Mouse (Mus musculus): ENCODE measurements around the gene Spsb1. TPM values are rescaled to one million over a fixed set of nuclear protein-coding genes. Genes with fewer than 3 reads are reported as not detected.
A peak's percentile ranks its signal among the peaks of the same experiment; 100 is the strongest.

Gene Spsb1
- polyA plus RNA-seq, 1 experiment from 2014 or later: 6.8 TPM

GRCm38 (mm10) chr4:149992670-149993032 lies 37.8 kb upstream of the Spsb1 start:
- Histone ChIP-seq H3K4me1 (peaks cover 30% of the 10 kb centered on the region), H3K4me2 (replicated peaks) (no peak overlapping the region), H3K9me3 (no peaks in the 10 kb centered on the region), H3K27ac (replicated peaks) (no peak overlapping the region), H3K4me3 (no peak overlapping the region), H3K27me3 (no peaks in the 10 kb centered on the region), H3K9ac (replicated peaks) (no peak overlapping the region), H3K36me3 (no peaks in the 10 kb centered on the region)
- WGBS: 94% methylated on average over 8 of the region's 8 CpGs
- no peak for ATAC-seq (replicated peaks)

GRCm38 (mm10) chr4:149991755-149992669 lies 37.2 kb upstream of the Spsb1 start:
- 81% methylated on average over 13 of the region's 13 CpGs for WGBS
- no peak overlapping the region for H3K9ac ChIP-seq (replicated peaks)
- peaks cover 30% of the 10 kb centered on the region for H3K4me1 ChIP-seq
- no peak overlapping the region for H3K27ac ChIP-seq (replicated peaks)
- H3K9me3 ChIP-seq: no peaks in the 10 kb centered on the region
- ATAC-seq (replicated peaks): no peak
- H3K27me3 ChIP-seq: no peaks in the 10 kb centered on the region
- no peaks in the 10 kb centered on the region for H3K36me3 ChIP-seq
- no peak overlapping the region for H3K4me2 ChIP-seq (replicated peaks)
- H3K4me3 ChIP-seq: no peak overlapping the region

- H3K4me1 ChIP-seq: peaks cover 30% of the 10 kb centered on the region
- no peak for ATAC-seq (replicated peaks)
- H3K4me2 ChIP-seq (replicated peaks): no peak overlapping the region
- no peak overlapping the region for H3K4me3 ChIP-seq
- H3K9ac ChIP-seq (replicated peaks): no peak overlapping the region
- no peaks in the 10 kb centered on the region for H3K9me3 ChIP-seq
- peak overlapping the region; percentile 47; the same call in 1 of the 2 replicates for H3K27ac ChIP-seq (replicated peaks)
- WGBS: 26% methylated on average over 9 of the region's 9 CpGs
- no peaks in the 10 kb centered on the region for H3K27me3 ChIP-seq
- no peaks in the 10 kb centered on the region for H3K36me3 ChIP-seq
These were observed 36.3 kb upstream of the Spsb1 start for GRCm38 (mm10) chr4:149990954-149991633.

DNA sequence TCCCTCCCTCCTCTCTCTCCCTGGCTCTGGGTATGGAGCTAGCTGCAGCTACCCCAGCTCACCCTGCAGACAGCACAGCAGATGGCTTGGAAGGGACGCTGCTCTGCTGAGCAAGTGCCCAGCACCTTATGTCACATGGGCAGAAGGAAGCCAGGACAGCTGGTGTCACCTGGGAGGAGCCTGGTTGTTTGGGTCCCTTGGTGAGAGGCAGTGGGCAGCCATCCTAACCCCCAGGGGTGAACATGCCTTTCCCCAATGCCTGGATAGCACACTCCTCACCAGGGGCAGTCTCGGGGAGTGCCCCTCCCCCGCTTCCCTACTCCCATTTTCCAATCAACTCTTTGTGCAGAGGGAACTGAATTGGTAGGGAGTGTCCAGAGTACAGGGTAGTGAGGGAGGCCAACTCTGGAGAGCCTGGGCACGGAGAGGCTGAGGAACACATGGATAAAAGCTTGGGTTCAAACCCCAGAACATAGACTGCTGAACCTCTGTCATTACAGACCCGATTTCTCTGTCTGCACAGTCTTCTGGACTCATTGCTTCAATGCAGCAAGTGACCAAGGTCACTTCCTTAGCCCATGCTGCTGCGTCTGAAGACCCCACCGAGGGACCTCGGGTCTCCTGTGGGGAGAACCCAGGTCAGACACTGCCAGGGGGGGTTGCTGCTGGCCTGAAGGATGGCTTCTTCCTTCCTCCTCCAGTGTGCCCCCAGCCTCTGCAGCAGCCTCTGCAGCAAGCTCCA lies 35.5 kb upstream of the Spsb1 start:
- Histone ChIP-seq H3K36me3 (no peaks in the 10 kb centered on the region), H3K4me3 (no peak overlapping the region), H3K9ac (replicated peaks) (no peak overlapping the region), H3K27me3 (no peaks in the 10 kb centered on the region), H3K9me3 (no peaks in the 10 kb centered on the region), H3K4me2 (replicated peaks) (no peak overlapping the region), H3K4me1 (peaks cover 30% of the 10 kb centered on the region), H3K27ac (replicated peaks) (peak overlapping the region; percentile 47)
- 9% methylated on average over 8 of the region's 8 CpGs for WGBS
- ATAC-seq (replicated peaks): peak; percentile 79

DNA sequence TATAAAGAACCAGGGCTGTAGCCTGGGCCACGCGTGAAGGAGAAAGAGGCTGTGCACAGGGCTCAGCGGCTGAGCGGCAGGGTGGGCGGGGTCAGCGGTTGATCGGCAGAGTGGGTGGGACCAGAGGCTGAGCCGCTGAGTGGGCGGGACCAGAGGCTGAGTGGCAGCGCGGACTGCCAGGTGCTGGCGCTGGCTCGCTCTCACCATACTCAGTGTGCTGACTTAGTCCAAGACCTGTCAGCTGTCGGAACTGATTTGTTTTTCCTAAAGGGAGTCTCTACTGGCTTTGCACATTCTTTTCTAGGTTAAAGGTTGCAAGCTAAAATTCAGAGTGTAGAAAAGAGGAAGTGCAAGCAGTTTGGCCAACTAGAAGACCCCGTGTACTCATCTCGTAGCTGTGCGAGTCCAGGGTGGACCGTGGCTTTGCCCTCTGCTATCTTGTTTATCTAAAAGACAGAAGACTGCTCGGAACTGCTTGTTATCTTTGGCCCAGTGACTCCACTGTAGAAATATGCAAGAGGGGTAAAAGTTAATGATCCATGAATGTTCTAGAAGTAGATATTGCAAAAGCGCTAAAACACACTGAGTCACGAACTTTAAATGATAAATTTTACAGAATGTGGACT lies 34.2 kb upstream of the Spsb1 start:
- Histone ChIP-seq H3K4me3 (peak overlapping the region; percentile 31), H3K4me2 (replicated peaks) (peak overlapping the region; percentile 48), H3K9ac (replicated peaks) (peak overlapping the region; percentile 32; the same call in 1 of the 2 replicates), H3K27ac (replicated peaks) (peak overlapping the region; percentile 68), H3K4me1 (peaks cover 30% of the 10 kb centered on the region), H3K27me3 (no peaks in the 10 kb centered on the region), H3K9me3 (no peaks in the 10 kb centered on the region), H3K36me3 (no peaks in the 10 kb centered on the region)
- ATAC-seq (replicated peaks): peak; percentile 94
- 11% methylated on average over 21 of the region's 21 CpGs for WGBS

DNA sequence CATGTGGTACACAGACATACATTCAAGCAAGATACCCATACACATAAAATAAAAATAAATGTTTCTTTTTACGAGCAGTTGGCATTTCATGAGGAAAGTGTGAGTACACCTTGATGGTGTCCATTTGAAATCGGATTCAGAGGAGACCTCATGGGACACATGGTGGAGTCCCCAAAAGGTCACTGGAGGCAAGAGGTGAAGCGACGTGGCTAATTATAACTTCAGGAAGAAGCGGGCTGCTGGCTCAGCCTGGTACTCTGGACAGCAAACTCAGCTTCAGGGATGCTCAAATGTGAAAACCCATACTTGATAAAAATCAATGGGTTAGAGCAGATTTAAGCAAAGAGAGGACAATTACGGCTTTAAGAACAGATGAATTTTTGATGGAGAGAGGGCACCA lies 33.5 kb upstream of the Spsb1 start:
- Histone ChIP-seq H3K4me3 (peak overlapping the region; percentile 31; the same call in 1 of the 2 replicates), H3K9me3 (no peaks in the 10 kb centered on the region), H3K9ac (replicated peaks) (no peak overlapping the region), H3K36me3 (no peaks in the 10 kb centered on the region), H3K27ac (replicated peaks) (peak overlapping the region; percentile 68), H3K4me2 (replicated peaks) (peak overlapping the region; percentile 48; the same call in 1 of the 2 replicates), H3K4me1 (peaks cover 30% of the 10 kb centered on the region), H3K27me3 (no peaks in the 10 kb centered on the region)
- 81% methylated on average over 6 of the region's 6 CpGs for WGBS
- ATAC-seq (replicated peaks): no peak

DNA sequence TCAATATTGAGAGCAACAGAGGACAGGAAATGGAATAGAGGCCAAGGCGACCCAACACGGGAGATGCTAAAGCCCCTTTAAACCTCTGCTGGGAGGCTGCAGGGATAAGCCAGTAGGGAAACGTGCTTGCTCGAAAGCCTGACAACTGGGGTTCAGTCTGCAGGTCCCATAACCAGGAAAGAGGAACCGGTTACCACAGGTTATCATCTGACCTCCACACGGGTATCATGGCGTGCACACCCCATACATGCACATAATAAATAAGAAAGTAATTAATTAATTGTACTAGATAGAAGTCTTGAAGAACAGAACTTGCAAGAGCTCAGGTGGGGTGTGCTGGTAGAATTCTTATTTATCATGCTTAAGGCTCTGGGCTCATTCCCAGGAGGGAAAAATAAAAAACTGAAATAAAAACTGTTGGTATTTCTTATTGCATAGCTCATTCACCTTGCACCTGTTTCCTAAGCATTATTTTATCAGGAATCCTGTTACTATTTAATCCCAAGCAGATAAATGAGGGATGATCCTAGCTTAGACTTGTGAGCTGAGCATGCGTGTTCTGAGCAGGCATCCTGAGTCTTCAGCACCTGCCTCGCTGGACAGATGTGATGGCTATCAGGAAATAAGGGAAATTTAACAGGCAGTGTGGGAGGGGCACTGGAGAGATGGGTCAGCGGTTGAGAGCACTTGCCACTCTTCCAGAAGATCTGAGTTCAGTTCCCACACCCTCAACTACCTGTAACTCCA lies 32.0 kb upstream of the Spsb1 start:
- Histone ChIP-seq H3K27ac (replicated peaks) (no peak overlapping the region), H3K9ac (replicated peaks) (no peak overlapping the region), H3K27me3 (no peaks in the 10 kb centered on the region), H3K4me3 (no peak overlapping the region), H3K4me1 (peaks cover 30% of the 10 kb centered on the region), H3K4me2 (replicated peaks) (no peak overlapping the region), H3K9me3 (no peaks in the 10 kb centered on the region), H3K36me3 (no peaks in the 10 kb centered on the region)
- WGBS: 82% methylated on average over 10 of the region's 10 CpGs
- ATAC-seq (replicated peaks): no peak

DNA sequence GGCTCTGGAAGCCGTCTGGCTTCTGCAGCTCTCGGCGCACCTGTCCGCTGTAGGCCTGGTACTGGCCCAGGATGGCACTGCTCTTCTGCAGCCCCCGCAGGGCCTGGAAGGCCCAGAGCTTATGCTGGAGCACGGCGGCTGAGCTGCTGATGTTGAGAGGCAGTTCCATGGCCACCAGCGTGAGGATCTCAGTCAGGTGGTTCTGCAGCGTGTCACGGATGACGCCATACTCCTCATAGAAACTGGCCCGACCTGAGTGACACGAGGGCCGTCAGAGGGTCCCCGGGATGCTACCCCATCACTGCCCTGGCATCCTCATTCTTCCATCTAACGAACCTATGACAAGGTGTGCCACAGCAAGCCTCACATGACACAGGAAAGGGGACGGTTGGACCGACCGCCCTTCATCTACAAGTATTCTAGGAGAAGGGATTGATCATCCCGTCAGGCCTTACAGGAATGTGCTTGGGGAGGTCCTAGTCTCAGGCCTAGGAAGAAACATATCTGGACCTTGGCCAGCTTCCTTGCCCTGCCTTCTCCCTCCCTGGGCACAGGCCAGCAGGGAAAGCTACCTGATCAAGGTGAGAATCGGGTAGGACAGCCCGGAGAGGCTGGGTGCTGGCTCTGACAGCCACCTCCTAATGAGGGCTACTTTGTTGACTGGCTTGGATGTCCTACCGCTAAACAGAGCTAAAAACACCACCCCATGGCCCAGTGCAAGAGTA lies 29.2 kb upstream of the Spsb1 start:
- Histone ChIP-seq H3K4me2 (replicated peaks) (no peak overlapping the region), H3K36me3 (no peaks in the 10 kb centered on the region)
- WGBS: 92% methylated on average over 23 of the region's 23 CpGs

DNA sequence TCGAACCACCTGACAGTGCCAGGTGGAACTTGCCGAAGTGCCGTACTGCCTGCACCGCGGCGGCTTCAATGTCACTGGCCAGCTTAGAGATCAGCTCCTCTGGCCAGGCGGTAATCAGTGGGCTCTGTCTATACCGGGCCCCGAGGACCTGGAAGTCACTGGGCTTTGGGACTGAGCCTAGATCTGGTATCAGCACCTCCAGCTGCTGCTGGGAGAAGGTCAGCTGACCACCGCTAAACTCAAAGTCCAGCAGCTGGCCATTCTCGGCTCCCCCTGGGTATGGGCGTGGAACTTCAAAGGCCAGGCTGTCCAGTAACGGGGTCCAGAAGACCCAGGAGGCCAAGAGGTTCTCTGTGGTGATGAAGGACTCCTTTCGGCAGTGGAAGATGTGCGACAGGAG lies 27.3 kb upstream of the Spsb1 start:
- Histone ChIP-seq H3K36me3 (no peaks in the 10 kb centered on the region), H3K27ac (replicated peaks) (no peak overlapping the region), H3K9ac (replicated peaks) (no peak overlapping the region), H3K9me3 (no peaks in the 10 kb centered on the region), H3K4me1 (peaks cover 13% of the 10 kb centered on the region), H3K4me3 (no peak overlapping the region), H3K27me3 (no peaks in the 10 kb centered on the region), H3K4me2 (replicated peaks) (no peak overlapping the region)
- WGBS: 82% methylated on average over 15 of the region's 15 CpGs
- no peak for ATAC-seq (replicated peaks)

More for the DNA sequence above, 29.2 kb upstream of the Spsb1 start:
- ATAC-seq (replicated peaks): no peak
- Histone ChIP-seq H3K9me3 (no peaks in the 10 kb centered on the region), H3K9ac (replicated peaks) (no peak overlapping the region), H3K4me1 (peaks cover 14% of the 10 kb centered on the region), H3K4me3 (no peak overlapping the region), H3K27ac (replicated peaks) (no peak overlapping the region), H3K27me3 (no peaks in the 10 kb centered on the region)

DNA sequence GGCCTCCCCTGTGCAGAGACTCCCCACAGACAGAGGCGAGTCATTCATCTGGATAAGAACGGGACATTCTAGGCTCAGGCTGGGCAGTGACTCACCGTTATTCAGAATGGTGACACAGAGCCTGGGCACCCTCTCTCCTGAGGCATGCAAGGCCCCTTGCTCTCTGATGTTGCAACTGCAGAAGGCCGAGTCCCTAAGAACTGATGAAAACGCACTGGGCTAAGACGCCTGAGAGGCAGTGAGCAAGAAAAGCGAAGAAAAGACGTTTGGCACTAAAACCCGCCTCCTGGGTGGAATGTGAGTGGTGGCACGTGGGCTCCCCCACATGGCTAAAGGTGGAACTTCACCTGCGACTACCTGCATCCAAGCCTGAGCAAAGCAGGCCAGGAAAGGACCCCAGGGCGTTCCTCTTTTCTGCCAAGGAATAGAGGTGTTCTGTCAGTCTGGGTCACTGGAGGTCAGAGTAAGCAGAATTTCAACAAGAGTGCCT lies 25.0 kb upstream of the Spsb1 start:
- Histone ChIP-seq H3K27ac (replicated peaks) (peak overlapping the region; percentile 33; the same call in 1 of the 2 replicates), H3K9me3 (no peaks in the 10 kb centered on the region), H3K4me2 (replicated peaks) (peak overlapping the region; percentile 45), H3K36me3 (no peaks in the 10 kb centered on the region), H3K27me3 (no peaks in the 10 kb centered on the region), H3K4me3 (0 out of 2 replicates have a peak overlapping the region, but pooled peaks have one; percentile 22), H3K9ac (replicated peaks) (peak overlapping the region; percentile 37; the same call in 1 of the 2 replicates), H3K4me1 (peaks cover 13% of the 10 kb centered on the region)
- peak; percentile 62 for ATAC-seq (replicated peaks)
- under 1% methylated on average over 12 of the region's 12 CpGs for WGBS

Measured in forebrain, embryonic 15.5 days (tissue).